Mouse (Mus musculus) E14TG2a.4 (cell line): ENCODE results near the gene Antxr2.

Source experiments
- CTCF ChIP-seq: conservative IDR thresholded peaks from 2 replicates; pipeline ENCODE4 v1.5.1; 2014; ENCODE audit warnings: low read length
- NANOG ChIP-seq: IDR thresholded peaks from 2 replicates; pipeline ENCODE4 v1.6.1; 2014; ENCODE audit warnings: borderline replicate concordance, low read length, mixed read lengths

GRCm38 (mm10) chr5:97884110-97884509 is 146.7 kb downstream of the Antxr2 start:
- TF ChIP-seq CTCF (no peak), NANOG (no peak)
